Mouse (Mus musculus) CH12.LX (cell line): ENCODE data around the gene Olfr1131. TPM values are rescaled to one million over a fixed set of nuclear protein-coding genes. Genes with fewer than 3 reads are reported as not detected.
"Not testable (repeated sequence)": the region's sequence is repeated elsewhere in the genome, so short reads cannot be mapped to it uniquely, and the experiment has no call there.

Source experiments
- DNase-seq: peaks from one replicate; pipeline ENCODE4 v3.0.0-alpha.2; 2013; ENCODE audit errors: extremely low read depth
- H3K27ac ChIP-seq: 2 replicates; pipeline ENCODE4 v1.5.1; 2012; ENCODE audit warnings: low read depth, mild to moderate bottlenecking, control low read depth, moderate library complexity; ENCODE audit not compliant: insufficient read depth
- H3K27me3 ChIP-seq: replicated peaks from 2 replicates; pipeline ENCODE3; 2012; ENCODE audit warnings: inconsistent platforms
- H3K36me3 ChIP-seq, 2 experiments: replicated peaks in 1 of 2; 2 replicates each; pipeline versions ENCODE3 to v1.6.1; 2012; ENCODE audit warnings: inconsistent platforms in 1 of 2, low read length in 1 of 2, mild to moderate bottlenecking in 1 of 2, mixed read lengths in 1 of 2, moderate library complexity in 1 of 2; ENCODE audit not compliant: control insufficient read depth in 1 of 2, insufficient read depth in 1 of 2
- H3K4me1 ChIP-seq, 2 experiments: 2 replicates each; pipeline ENCODE4 v1.6.1; 2012; ENCODE audit warnings: inconsistent platforms in 1 of 2, moderate library complexity in 1 of 2; ENCODE audit not compliant: insufficient read depth in 2 of 2, control insufficient read depth in 1 of 2
- H3K4me2 ChIP-seq: 2 replicates; pipeline ENCODE4 v1.6.1; 2012; ENCODE audit warnings: low read depth, mild to moderate bottlenecking, control low read depth; ENCODE audit not compliant: poor library complexity, insufficient read depth, severe bottlenecking
- H3K4me3 ChIP-seq, 3 experiments: fragments of 150-350 bp in 1 of 3; sonication (generic) in 1 of 3; replicated peaks in 1 of 3; 2 replicates each; pipeline versions ENCODE3 to v1.5.1; 2011 to 2012; ENCODE audit warnings: low read depth in 2 of 3, low read length in 2 of 3, mild to moderate bottlenecking in 2 of 3, moderate library complexity in 2 of 3, control low read depth in 1 of 3, improper control_type of control experiment in 1 of 3, inconsistent platforms in 1 of 3, mixed read lengths in 1 of 3; ENCODE audit not compliant: poor library complexity in 1 of 3
- H3K79me2 ChIP-seq: replicated peaks from 2 replicates; pipeline ENCODE4 v1.6.1; 2012; ENCODE audit warnings: mild to moderate bottlenecking, moderate library complexity; ENCODE audit not compliant: control insufficient read depth, poor library complexity, insufficient read depth, severe bottlenecking; ENCODE audit errors: extremely low read depth
- H3K9ac ChIP-seq: 2 replicates; pipeline ENCODE4 v1.6.1; 2012; ENCODE audit warnings: low read depth, mild to moderate bottlenecking, control low read depth, moderate library complexity; ENCODE audit not compliant: insufficient read depth
- H3K9me3 ChIP-seq: replicated peaks from 2 replicates; pipeline ENCODE3; 2012; ENCODE audit warnings: low read length, inconsistent platforms, mixed read lengths
- BHLHE40 ChIP-seq: IDR thresholded peaks from 2 replicates; pipeline ENCODE4 v1.6.1; 2011; ENCODE audit warnings: mild to moderate bottlenecking, low read depth, low read length, improper control_type of control experiment
- CHD1 ChIP-seq: IDR thresholded peaks from 2 replicates; pipeline ENCODE4 v1.6.1; 2012; ENCODE audit warnings: low read depth, low read length, improper control_type of control experiment, inconsistent platforms
- E2F4 ChIP-seq: IDR thresholded peaks from 2 replicates; pipeline ENCODE4 v1.6.1; 2011; ENCODE audit warnings: low read depth, low read length, improper control_type of control experiment; ENCODE audit not compliant: insufficient replicate concordance
- ELF1 ChIP-seq: IDR thresholded peaks from 2 replicates; pipeline ENCODE4 v1.6.1; 2014; ENCODE audit warnings: low read depth, mild to moderate bottlenecking, inconsistent platforms, low read length, improper control_type of control experiment
- JUN ChIP-seq: IDR thresholded peaks from 2 replicates; pipeline ENCODE4 v1.6.1; 2011; ENCODE audit warnings: low read depth, mild to moderate bottlenecking, low read length, improper control_type of control experiment, moderate library complexity; ENCODE audit not compliant: insufficient read depth
- MAX ChIP-seq: IDR thresholded peaks from 2 replicates; pipeline ENCODE4 v1.6.1; 2011; ENCODE audit warnings: low read length, improper control_type of control experiment
- NELFE ChIP-seq: IDR thresholded peaks from 2 replicates; pipeline ENCODE4 v1.6.1; 2011; ENCODE audit warnings: low read depth, low read length, improper control_type of control experiment
- PAX5 ChIP-seq: IDR thresholded peaks from 2 replicates; pipeline ENCODE4 v1.6.1; 2012; ENCODE audit warnings: low read length, inconsistent platforms, mixed read lengths
- SIN3A ChIP-seq: IDR thresholded peaks from 2 replicates; pipeline ENCODE4 v1.6.1; 2012; ENCODE audit warnings: low read length, improper control_type of control experiment, inconsistent platforms
- SMC3 ChIP-seq: IDR thresholded peaks from 2 replicates; pipeline ENCODE4 v1.6.1; 2011; ENCODE audit warnings: low read depth, low read length, improper control_type of control experiment
- TBP ChIP-seq: conservative IDR thresholded peaks from 2 replicates; pipeline ENCODE4 v1.6.1; 2011; ENCODE audit warnings: low read depth, low read length, improper control_type of control experiment
- UBTF ChIP-seq: IDR thresholded peaks from 2 replicates; pipeline ENCODE4 v1.6.1; 2012; ENCODE audit warnings: low read depth, mild to moderate bottlenecking, inconsistent platforms, low read length, improper control_type of control experiment, moderate library complexity
- USF1 ChIP-seq: IDR thresholded peaks from 2 replicates; pipeline ENCODE4 v1.6.1; 2014; ENCODE audit warnings: low read depth, mild to moderate bottlenecking, inconsistent platforms, low read length, improper control_type of control experiment
- ZC3H11A ChIP-seq: IDR thresholded peaks from 2 replicates; pipeline ENCODE4 v1.6.1; 2012; ENCODE audit warnings: low read depth, mild to moderate bottlenecking, inconsistent platforms, low read length, improper control_type of control experiment
- ZKSCAN1 ChIP-seq: IDR thresholded peaks from 2 replicates; pipeline ENCODE4 v1.6.1; 2012; ENCODE audit warnings: low read depth, inconsistent platforms, low read length, improper control_type of control experiment, borderline replicate concordance
- ZMIZ1 ChIP-seq: IDR thresholded peaks from 2 replicates; pipeline ENCODE4 v1.6.1; 2012; ENCODE audit warnings: low read depth, mild to moderate bottlenecking, inconsistent platforms, low read length, improper control_type of control experiment
- ZNF384 ChIP-seq: IDR thresholded peaks from 2 replicates; pipeline ENCODE4 v1.6.1; 2012; ENCODE audit warnings: low read depth, low read length, improper control_type of control experiment, inconsistent platforms
- dilution Hi-C: fragments of 300-500 bp; cut with MboI; formaldehyde crosslinking; loops from 2 replicates; pipeline ENCODE4 v1.14.3; 2020; ENCODE audit warnings: low sequenced_read_pairs; ENCODE audit not compliant: extremely low pct_unique_long_range_greater_than_20kb, extremely low pct_ligation_motif_present
- in situ Hi-C: fragments of 300-500 bp; cut with MboI; formaldehyde crosslinking; loops from 3 replicates; pipeline ENCODE4 v1.14.3; 2019; ENCODE audit warnings: low sequenced_read_pairs, low pct_ligation_motif_present, low pct_unique_long_range_greater_than_20kb, mixed read lengths
- polyA plus RNA-seq: library from polyadenylated mRNA; unstranded; fragments of >175 nt; gene quantifications from 2 replicates; pipeline ENCODE4 v1.2.1, GENCODE M21; 2012; ENCODE audit warnings: low read depth; ENCODE audit not compliant: insufficient read length
- total RNA-seq, 2 experiments: library from RNA; depleted of rRNA; stranded (reverse); fragments of 300-350 nt in 1 of 2; fragments of >200 nt in 1 of 2; gene quantifications; 2 replicates each; pipeline ENCODE4 v1.2.3; 2012 to 2014

Olfr1131 gene
- total RNA-seq (2012; rRNA removed) (not detected in 2 replicates), total RNA-seq (2014; rRNA removed) (not detected in 2 replicates), polyA plus RNA-seq (not detected in 2 replicates)

- Histone ChIP-seq H3K4me1 (no peaks in the 10 kb centered on the region), H3K4me3 (no peak within 1 kb of the TSS), H3K79me2 (no peaks in the 10 kb centered on the region), H3K27me3 (no peaks in the 10 kb centered on the region), H3K9ac (no peak within 1 kb of the TSS)
- in situ Hi-C loops, result no loop called here
- no peak for DNase-seq
- TF ChIP-seq CHD1 (no peak), ZKSCAN1 (no peak), E2F4 (no peak), ELF1 (no peak), USF1 (no peak), UBTF (no peak), ZMIZ1 (no peak), PAX5 (no peak), SMC3 (no peak), BHLHE40 (no peak), SIN3A (no peak), MAX (no peak), NELFE (no peak), ZC3H11A (no peak), ZNF384 (no peak), TBP (no peak), JUN (no peak)
- TF ChIP-seq, all 38 proteins: peak for 0
- Histone ChIP-seq H3K27ac (no peak within 1 kb of the TSS), H3K4me2 (no peak within 1 kb of the TSS), H3K9me3 (peaks cover 10% of the 10 kb centered on the region), H3K36me3 (no peaks in the 10 kb centered on the region)
- dilution Hi-C loops, result no loop called here
Observed at GRCm38 (mm10) chr2:87626804-87627203, at the start of gene Olfr1131. Gene Olfr1131, plus strand, starts transcription at chr2:87627104.

- DNase-seq, in situ Hi-C loops, H3K4me1 ChIP-seq, H3K79me2 ChIP-seq, dilution Hi-C loops, H3K36me3 ChIP-seq, H3K9ac ChIP-seq, H3K27me3 ChIP-seq, H3K4me3 ChIP-seq, H3K27ac ChIP-seq, H3K4me2 ChIP-seq: not testable (repeated sequence)
- peaks cover 17% of the 10 kb centered on the region for H3K9me3 ChIP-seq
Observed at GRCm38 (mm10) chr2:87605912-87606311, 21.0 kb upstream of the Olfr1131 start, which contains the start of gene Olfr1130. Gene Olfr1130, plus strand, starts transcription at chr2:87606212.
